Mouse (Mus musculus): Measurements from ENCODE around the gene Hsd11b1. TPM values are rescaled to one million over a fixed set of nuclear protein-coding genes. Genes with fewer than 3 reads are reported as not detected.

The Hsd11b1 gene
- polyA plus RNA-seq, 1 experiment from 2014 or later = not detected

DNA sequence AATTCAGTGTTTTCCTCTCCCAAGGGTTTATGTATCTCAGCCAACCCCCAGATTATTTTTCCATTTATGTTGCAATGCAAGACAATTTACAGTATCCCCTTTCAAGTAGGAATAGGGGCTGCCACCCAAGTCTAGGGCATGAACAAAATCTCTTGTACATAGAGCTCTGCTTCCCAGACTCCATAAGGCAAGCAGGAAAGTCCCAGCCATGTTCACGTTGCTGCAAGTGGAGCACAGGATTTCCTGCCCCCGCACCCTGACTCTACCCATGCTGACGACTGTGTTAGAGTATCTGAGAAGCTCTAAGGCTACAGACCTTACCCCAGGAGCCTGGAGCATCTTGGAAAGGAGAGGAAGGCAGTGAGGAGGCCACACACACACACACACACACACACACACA is 74.1 kb downstream of the Hsd11b1 start:
- WGBS = 69% methylated on average over 3 of the region's 3 CpGs
- no peak for ATAC-seq (ENCODE audit: low read depth)
- no peak overlapping the region for H3K4me3 ChIP-seq
- H3K36me3 ChIP-seq = no peaks in the 10 kb centered on the region
- H3K4me2 ChIP-seq = no peak overlapping the region
- no peak overlapping the region for H3K9ac ChIP-seq
- H3K4me1 ChIP-seq (replicated peaks) = peaks cover 15% of the 10 kb centered on the region
- H3K27ac ChIP-seq (replicated peaks) = peak overlapping the region; percentile 61
- no peaks in the 10 kb centered on the region for H3K9me3 ChIP-seq
- H3K27me3 ChIP-seq = no peaks in the 10 kb centered on the region

DNA sequence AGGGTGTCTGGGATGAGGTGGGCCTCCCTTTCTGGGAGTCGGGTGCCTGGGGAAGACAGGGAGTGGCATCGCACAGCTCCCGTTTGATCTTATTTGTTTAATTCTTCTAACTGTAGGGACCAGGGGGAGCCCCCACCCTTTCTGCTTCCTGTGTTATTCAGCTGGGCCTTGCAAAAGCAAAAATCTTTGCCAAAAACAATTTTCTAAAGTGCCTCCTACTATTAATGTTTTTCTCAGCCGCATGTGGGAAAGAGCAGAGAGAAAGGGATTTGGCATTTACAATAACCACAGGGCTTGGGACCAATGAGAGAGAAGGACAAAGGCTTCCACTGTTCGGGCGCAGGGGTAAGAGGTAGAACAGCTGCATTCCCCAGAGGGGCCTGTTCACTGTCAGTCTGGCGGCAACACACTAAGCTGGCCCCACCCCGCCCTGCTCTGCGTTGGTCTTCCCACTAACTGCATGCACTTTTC is 74.7 kb downstream of the Hsd11b1 start:
- peak; percentile 89 for ATAC-seq (ENCODE audit: low read depth)
- Histone ChIP-seq H3K4me2 (no peak overlapping the region), H3K36me3 (no peaks in the 10 kb centered on the region), H3K27me3 (no peaks in the 10 kb centered on the region), H3K9me3 (no peaks in the 10 kb centered on the region), H3K9ac (no peak overlapping the region), H3K27ac (replicated peaks) (peak overlapping the region; percentile 61), H3K4me1 (replicated peaks) (peaks cover 15% of the 10 kb centered on the region), H3K4me3 (no peak overlapping the region)
- WGBS = 30% methylated on average over 9 of the region's 9 CpGs

DNA sequence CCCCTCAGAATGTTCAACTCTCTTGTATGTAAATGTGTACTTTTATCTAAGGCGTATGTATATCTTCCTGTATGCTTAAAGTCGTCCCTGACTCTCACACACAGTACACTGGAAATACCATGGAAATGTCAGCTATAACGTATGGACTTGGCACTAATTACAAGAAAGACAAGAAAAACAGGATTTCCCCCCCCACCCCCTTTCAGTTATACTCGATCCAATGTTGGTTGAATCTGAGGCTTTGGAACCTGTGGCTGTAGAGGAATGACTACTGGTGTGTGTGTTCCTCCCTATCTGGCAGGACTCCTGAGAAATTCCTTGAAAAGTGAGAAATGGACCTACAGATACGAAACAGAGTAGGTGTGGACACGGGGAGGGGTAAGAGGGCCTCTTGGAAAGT is 75.6 kb downstream of the Hsd11b1 start:
- H3K27ac ChIP-seq (replicated peaks) = 0 out of 2 replicates have a peak overlapping the region, but pooled peaks have one; percentile 61
- no peak overlapping the region for H3K9ac ChIP-seq
- H3K36me3 ChIP-seq = no peaks in the 10 kb centered on the region
- no peaks in the 10 kb centered on the region for H3K27me3 ChIP-seq
- no peak for ATAC-seq (ENCODE audit: low read depth)
- H3K4me1 ChIP-seq (replicated peaks) = peaks cover 15% of the 10 kb centered on the region
- H3K4me3 ChIP-seq = no peak overlapping the region
- 85% methylated on average over 6 of the region's 6 CpGs for WGBS
- no peak overlapping the region for H3K4me2 ChIP-seq
- H3K9me3 ChIP-seq = no peaks in the 10 kb centered on the region

GRCm38 (mm10) chr1:193181104-193181503 is 82.8 kb downstream of the Hsd11b1 start:
- Histone ChIP-seq H3K27me3 (no peaks in the 10 kb centered on the region), H3K27ac (replicated peaks) (no peak overlapping the region), H3K9ac (no peak overlapping the region), H3K4me2 (no peak overlapping the region), H3K4me1 (replicated peaks) (no peaks in the 10 kb centered on the region), H3K4me3 (no peak overlapping the region), H3K9me3 (no peaks in the 10 kb centered on the region), H3K36me3 (no peaks in the 10 kb centered on the region)
- WGBS = 83% methylated on average over 3 of the region's 3 CpGs
- no peak for ATAC-seq (ENCODE audit: low read depth)

- Histone ChIP-seq H3K9ac (peak overlapping the region; percentile 79; the same call in 1 of the 2 replicates), H3K27ac (replicated peaks) (peak overlapping the region; percentile 90), H3K9me3 (no peaks in the 10 kb centered on the region), H3K4me2 (peak overlapping the region; percentile 83), H3K36me3 (no peaks in the 10 kb centered on the region), H3K27me3 (no peaks in the 10 kb centered on the region), H3K4me1 (replicated peaks) (peaks cover 41% of the 10 kb centered on the region), H3K4me3 (peak overlapping the region; percentile 72)
- ATAC-seq (ENCODE audit: low read depth) = no peak
- WGBS = 90% methylated on average over 13 of the region's 13 CpGs
These were observed 89.6 kb downstream of the Hsd11b1 start for GRCm38 (mm10) chr1:193174143-193174733.

- Histone ChIP-seq H3K4me3 (peak overlapping the region; percentile 72), H3K4me2 (peak overlapping the region; percentile 83), H3K9me3 (no peaks in the 10 kb centered on the region), H3K27me3 (no peaks in the 10 kb centered on the region), H3K36me3 (no peaks in the 10 kb centered on the region), H3K4me1 (replicated peaks) (peaks cover 41% of the 10 kb centered on the region), H3K9ac (peak overlapping the region; percentile 79), H3K27ac (replicated peaks) (peak overlapping the region; percentile 90)
- peak; percentile 72 for ATAC-seq (ENCODE audit: low read depth)
- WGBS = 21% methylated on average over 9 of the region's 9 CpGs
These were observed 90.1 kb downstream of the Hsd11b1 start for GRCm38 (mm10) chr1:193173810-193174129.

DNA sequence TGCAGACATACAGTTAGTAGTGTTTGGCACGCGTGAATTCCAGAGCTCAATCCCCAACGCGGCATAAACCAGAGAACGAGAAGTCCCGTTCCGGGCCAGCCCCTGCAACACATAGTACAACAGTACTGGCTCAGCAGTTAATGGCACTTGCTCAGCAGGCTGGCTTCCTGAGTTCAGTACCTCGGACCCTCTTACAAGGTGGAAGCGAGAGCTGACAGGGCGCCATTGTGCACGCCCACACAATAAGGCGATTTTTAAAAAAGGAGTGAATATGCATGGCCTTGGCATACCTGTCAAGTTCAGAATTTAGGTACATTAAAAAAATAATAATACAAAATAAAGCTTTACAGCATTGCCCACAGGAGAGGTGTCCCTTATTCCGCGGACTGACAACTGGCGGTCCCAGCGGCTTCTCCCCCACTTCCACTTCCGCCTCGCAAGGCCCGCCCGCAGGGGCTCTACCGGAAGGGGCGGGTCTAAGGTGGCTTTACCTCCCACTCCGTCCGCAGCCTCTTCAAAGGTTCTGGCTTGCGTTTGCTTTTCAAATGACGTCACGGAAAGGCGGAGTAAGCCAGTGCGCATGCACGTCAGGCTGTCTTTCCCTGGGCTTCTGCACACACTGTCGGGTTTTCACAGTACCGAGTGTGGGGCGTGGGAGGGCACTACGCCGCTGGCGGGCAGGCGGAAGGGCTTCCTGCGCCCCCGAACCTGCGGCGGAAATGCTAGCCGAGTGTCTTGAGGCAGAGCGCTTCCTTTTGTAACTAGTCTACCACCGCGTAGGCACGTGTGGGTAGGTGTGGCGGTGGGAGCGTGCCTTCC is 90.7 kb downstream of the Hsd11b1 start:
- H3K9ac ChIP-seq = peak overlapping the region; percentile 89
- 2% methylated on average over 48 of the region's 48 CpGs for WGBS
- H3K4me1 ChIP-seq (replicated peaks) = peaks cover 41% of the 10 kb centered on the region
- H3K27me3 ChIP-seq = no peaks in the 10 kb centered on the region
- peak overlapping the region; percentile 90 for H3K27ac ChIP-seq (replicated peaks)
- no peaks in the 10 kb centered on the region for H3K9me3 ChIP-seq
- H3K4me3 ChIP-seq = peak overlapping the region; percentile 72
- peak; percentile 99 for ATAC-seq (ENCODE audit: low read depth)
- H3K36me3 ChIP-seq = no peaks in the 10 kb centered on the region
- peak overlapping the region; percentile 83 for H3K4me2 ChIP-seq

Other genes with a start within 250 kb of the Hsd11b1 start
- 5.6 and 6.5 TPM in 2 replicates for gene Syt14, start 228.3 kb downstream of the Hsd11b1 start, polyA plus RNA-seq (2015; fragmentation: Nextera tagmentation; extraction: Ambion mirVana)
- 6.4 and 8.9 TPM in 2 replicates for gene Diexf, start 133.8 kb downstream of the Hsd11b1 start, polyA plus RNA-seq (2015; fragmentation: Nextera tagmentation; extraction: Ambion mirVana)
- gene Irf6, start 111.0 kb downstream of the Hsd11b1 start, polyA plus RNA-seq (2015; fragmentation: Nextera tagmentation; extraction: Ambion mirVana) = 0.91 and 1.2 TPM in 2 replicates
- 13.3 and 15.8 TPM in 2 replicates for gene A130010J15Rik, start 96.0 kb downstream of the Hsd11b1 start, polyA plus RNA-seq (2015; fragmentation: Nextera tagmentation; extraction: Ambion mirVana)
- gene Traf3ip3, start 62.4 kb downstream of the Hsd11b1 start, polyA plus RNA-seq (2015; fragmentation: Nextera tagmentation; extraction: Ambion mirVana) = 4.4 and 4.5 TPM in 2 replicates
- gene Lamb3, start 56.4 kb downstream of the Hsd11b1 start, polyA plus RNA-seq (2015; fragmentation: Nextera tagmentation; extraction: Ambion mirVana) = 0.50 and 0.74 TPM in 2 replicates
- gene G0s2, start 9.1 kb upstream of the Hsd11b1 start, polyA plus RNA-seq (2015; fragmentation: Nextera tagmentation; extraction: Ambion mirVana) = 6.2 and 6.7 TPM in 2 replicates
- gene Camk1g, start 106.2 kb upstream of the Hsd11b1 start, polyA plus RNA-seq (2015; fragmentation: Nextera tagmentation; extraction: Ambion mirVana) = 31.8 and 34.3 TPM in 2 replicates